Mouse (Mus musculus) thymus, postnatal 4 days (tissue): Measurements from ENCODE around the gene Slc50a1.

ENCODE experiments used
- DNase-seq: peaks from one replicate; pipeline ENCODE4 v3.0.0; 2021

Slc50a1 gene

GRCm38 (mm10) chr3:89262417-89262816, 8.0 kb downstream of the Slc50a1 start:
- no peak for DNase-seq

- DNase-seq: no peak
These were observed 10.2 kb downstream of the Slc50a1 start for GRCm38 (mm10) chr3:89260211-89260610.

- no peak for DNase-seq
These were observed 11.3 kb downstream of the Slc50a1 start, which contains the start of gene Dpm3 for GRCm38 (mm10) chr3:89259076-89259475. Gene Dpm3, plus strand, starts transcription at chr3:89259358.

- DNase-seq: no peak
These were observed 14.2 kb downstream of the Slc50a1 start for GRCm38 (mm10) chr3:89256177-89256576.

GRCm38 (mm10) chr3:89254994-89255393, 15.4 kb downstream of the Slc50a1 start:
- no peak for DNase-seq

GRCm38 (mm10) chr3:89251365-89251895, 18.9 kb downstream of the Slc50a1 start:
- peak; percentile 81 for DNase-seq

GRCm38 (mm10) chr3:89250435-89251040, 19.8 kb downstream of the Slc50a1 start:
- DNase-seq: peak; percentile 81

- no peak for DNase-seq
These were observed 22.9 kb downstream of the Slc50a1 start for GRCm38 (mm10) chr3:89247466-89247865.

- peak; percentile 91 for DNase-seq
These were observed 23.9 kb downstream of the Slc50a1 start, which contains the start of gene Trim46 for GRCm38 (mm10) chr3:89246261-89247100. Gene Trim46, minus strand, starts transcription at chr3:89246309.

- peak; percentile 59 for DNase-seq
These were observed 24.6 kb downstream of the Slc50a1 start, which contains the start of gene Krtcap2 for GRCm38 (mm10) chr3:89245688-89246171. Gene Krtcap2, plus strand, starts transcription at chr3:89245966.

- peak; percentile 79 for DNase-seq
These were observed 25.2 kb downstream of the Slc50a1 start for GRCm38 (mm10) chr3:89244982-89245687.

GRCm38 (mm10) chr3:89244158-89244981, 26.0 kb downstream of the Slc50a1 start:
- DNase-seq: peak; percentile 67

GRCm38 (mm10) chr3:89243609-89244008, 26.8 kb downstream of the Slc50a1 start:
- peak; percentile 87 for DNase-seq

- peak; percentile 54 for DNase-seq
These were observed 28.0 kb downstream of the Slc50a1 start for GRCm38 (mm10) chr3:89242331-89242895.

- no peak for DNase-seq
These were observed 31.9 kb downstream of the Slc50a1 start for GRCm38 (mm10) chr3:89238494-89238893.

- no peak for DNase-seq
These were observed 32.7 kb downstream of the Slc50a1 start for GRCm38 (mm10) chr3:89237682-89238081.

GRCm38 (mm10) chr3:89236516-89236915, 33.9 kb downstream of the Slc50a1 start:
- DNase-seq: no peak

GRCm38 (mm10) chr3:89233562-89234110, 36.7 kb downstream of the Slc50a1 start:
- no peak for DNase-seq

GRCm38 (mm10) chr3:89232614-89233013, 37.8 kb downstream of the Slc50a1 start:
- no peak for DNase-seq

- DNase-seq: no peak
These were observed 38.5 kb downstream of the Slc50a1 start for GRCm38 (mm10) chr3:89231772-89232275.

- no peak for DNase-seq
These were observed 39.0 kb downstream of the Slc50a1 start for GRCm38 (mm10) chr3:89231345-89231744.
